Mouse (Mus musculus) ES-E14 (cell line): ENCODE results near the gene Phldb2.

Experiments used
- CHD2 ChIP-seq: IDR thresholded peaks from 2 replicates; pipeline ENCODE4 v1.6.1; 2014; ENCODE audit warnings: mild to moderate bottlenecking, low read depth, low read length, inconsistent platforms
- HCFC1 ChIP-seq: IDR thresholded peaks from 2 replicates; pipeline ENCODE4 v1.6.1; 2012; ENCODE audit warnings: low read length, inconsistent platforms, borderline replicate concordance; ENCODE audit not compliant: insufficient read depth

- TF ChIP-seq CHD2 = no peak
- no peak for TF ChIP-seq HCFC1
Observed at GRCm38 (mm10) chr16:45697996-45698395, 255.4 kb downstream of the Phldb2 start.
